Mouse (Mus musculus): ENCODE measurements around the gene Mfsd6.

The Mfsd6 gene

DNA sequence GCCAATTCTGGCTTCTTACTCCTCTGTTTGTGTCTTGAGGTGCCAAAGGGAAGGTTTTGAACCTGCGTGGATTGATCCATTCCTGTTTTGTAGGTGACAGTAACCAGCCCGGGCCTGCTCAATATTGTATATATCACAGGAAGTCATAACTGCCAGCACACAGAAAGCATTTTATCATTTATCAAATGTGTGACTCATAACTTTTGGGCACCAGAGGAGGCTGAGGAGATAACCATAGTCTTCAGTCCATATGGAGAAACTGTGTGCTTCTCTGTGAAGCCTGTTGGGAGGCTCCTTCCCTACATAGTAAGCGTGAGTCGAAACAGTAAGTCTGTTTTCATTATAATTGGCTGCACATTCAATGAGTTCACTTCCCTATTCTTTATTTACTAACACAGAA, 86.5 kb downstream of the Mfsd6 start:
- in situ Hi-C loops (cut with MboI, MseI) = loop anchor here (10.0 kb wide), 2 partner anchors 214 to 314 kb away; no protein-coding TSS in a partner anchor

DNA sequence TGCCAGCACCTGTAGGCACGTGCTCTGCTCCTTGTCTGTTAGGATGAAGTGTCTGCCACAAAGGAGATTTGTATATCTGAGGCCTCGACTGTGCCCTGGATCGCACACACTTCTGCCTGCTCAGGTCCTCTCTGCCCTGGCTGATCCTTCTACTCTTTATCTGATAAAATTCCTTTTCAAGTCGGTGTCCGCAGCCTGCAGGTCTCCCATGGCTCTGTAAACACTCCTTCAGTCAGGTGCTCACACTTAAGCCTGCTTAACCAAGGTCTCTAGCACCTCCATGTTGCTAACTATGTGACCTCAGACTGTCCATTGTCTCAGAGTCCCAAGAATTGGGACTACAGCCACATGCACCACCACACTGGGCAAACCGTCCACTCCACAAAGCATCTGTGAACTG, 87.0 kb downstream of the Mfsd6 start:
- in situ Hi-C loops (cut with MboI, MseI) = loop anchor here (10.0 kb wide), 2 partner anchors 215 to 315 kb away; no protein-coding TSS in a partner anchor

DNA sequence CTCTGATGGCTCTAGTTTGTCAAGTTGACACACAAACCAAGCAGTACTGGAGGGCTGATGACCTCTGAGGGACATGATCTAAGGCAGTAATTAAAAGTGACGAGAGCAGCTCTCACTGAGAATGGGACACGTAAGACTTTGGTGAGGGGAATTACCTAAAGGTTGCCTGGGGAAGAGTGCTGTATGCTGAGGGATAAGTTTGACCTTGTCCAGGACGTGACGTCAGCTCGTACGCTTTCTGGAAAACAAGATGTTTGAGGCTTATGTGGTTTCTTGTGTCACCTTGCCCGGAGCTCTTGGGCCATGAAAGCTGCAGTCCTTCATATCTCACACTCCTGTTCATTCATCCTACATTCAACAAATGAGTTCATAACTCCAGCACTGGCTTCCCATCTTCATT, 88.2 kb downstream of the Mfsd6 start:
- in situ Hi-C loops (cut with MboI, MseI) = loop anchor here (10.0 kb wide), 1 partner anchor 144 kb away; no protein-coding TSS in a partner anchor

DNA sequence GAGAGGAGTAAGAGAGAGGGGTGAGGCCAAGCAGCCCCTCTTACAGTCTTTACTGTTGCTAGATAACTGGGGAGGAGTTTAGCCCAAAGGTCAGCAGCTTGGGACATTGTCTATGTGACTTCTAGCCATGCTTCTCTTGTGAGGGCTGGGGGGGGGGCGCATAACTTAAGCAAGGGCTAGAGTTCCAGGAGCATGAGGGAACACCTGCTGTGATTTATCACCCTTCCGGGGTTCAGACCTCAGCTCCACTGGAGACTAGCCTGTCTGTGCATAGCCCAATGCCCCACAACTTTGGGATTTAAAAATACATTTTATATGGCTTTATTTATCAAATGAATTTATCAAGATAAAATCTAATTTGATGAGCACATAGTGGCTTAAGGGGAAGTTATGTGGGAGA, 89.2 kb downstream of the Mfsd6 start:
- in situ Hi-C loops (cut with MboI, MseI) = loop anchor here (10.0 kb wide), 1 partner anchor 143 kb away; no protein-coding TSS in a partner anchor

DNA sequence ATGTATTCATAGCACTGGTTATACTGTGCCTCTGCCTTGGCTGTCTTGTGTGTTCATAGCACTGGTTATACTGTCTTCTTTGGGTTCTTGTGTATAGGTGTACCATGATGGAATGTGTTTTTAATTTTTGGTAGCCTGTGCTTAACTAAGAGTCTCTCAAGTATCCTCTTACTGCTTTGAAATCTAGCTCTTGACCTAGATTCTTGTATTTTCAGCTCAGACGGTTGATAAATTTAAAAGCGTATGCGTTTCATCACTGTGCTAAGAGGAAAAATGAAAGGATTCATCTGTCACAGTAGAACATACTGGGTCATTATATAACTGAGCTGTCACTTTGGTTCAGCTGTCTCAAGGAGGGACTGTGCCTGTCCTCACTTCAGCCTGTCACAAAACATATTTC, 91.3 kb downstream of the Mfsd6 start:
- in situ Hi-C loops (cut with MboI, MseI) = loop anchor here (10.0 kb wide), 1 partner anchor 141 kb away; no protein-coding TSS in a partner anchor

DNA sequence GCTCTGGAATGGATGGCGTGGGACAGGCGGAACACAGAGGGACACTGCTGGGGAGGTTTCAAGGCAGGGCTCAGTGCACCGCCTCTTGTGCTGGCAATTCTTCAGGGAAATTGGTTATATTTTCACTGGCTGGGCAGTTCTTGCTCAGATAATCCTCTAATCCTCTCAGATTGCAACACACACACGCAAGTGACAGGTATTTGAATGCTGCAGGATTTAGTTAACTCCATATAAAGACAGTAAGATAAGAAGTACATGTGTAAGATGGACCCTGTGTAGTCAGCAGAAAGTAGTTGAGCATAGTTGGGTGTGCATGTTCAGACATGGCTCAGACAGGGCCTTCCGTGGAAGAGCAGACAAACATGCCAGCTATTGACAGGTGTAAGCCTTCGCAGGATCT, 93.0 kb downstream of the Mfsd6 start:
- in situ Hi-C loops (cut with MboI, MseI) = loop anchor here (10.0 kb wide), 1 partner anchor 139 kb away; no protein-coding TSS in a partner anchor

DNA sequence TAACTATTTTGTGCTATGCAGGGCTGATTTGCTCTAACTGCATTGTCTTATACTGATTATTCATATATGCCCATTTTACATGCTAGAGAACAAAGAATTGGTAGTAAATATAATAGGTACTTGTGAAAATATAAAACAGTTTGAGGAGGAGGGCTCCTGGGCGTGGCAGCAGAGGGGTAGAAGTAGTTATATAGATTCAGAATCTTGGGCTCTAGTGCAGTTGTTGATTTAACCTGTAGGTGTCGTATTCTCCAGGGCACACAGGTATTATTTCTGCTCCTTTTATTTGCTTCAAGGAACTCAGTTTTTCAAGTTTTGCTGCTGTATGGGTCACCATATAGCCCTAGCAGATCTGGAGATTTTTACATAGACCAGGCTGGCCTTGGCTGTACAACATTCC, 95.7 kb downstream of the Mfsd6 start:
- in situ Hi-C loops (cut with MboI, MseI) = loop anchor here (10.0 kb wide), 1 partner anchor 137 kb away; no protein-coding TSS in a partner anchor

DNA sequence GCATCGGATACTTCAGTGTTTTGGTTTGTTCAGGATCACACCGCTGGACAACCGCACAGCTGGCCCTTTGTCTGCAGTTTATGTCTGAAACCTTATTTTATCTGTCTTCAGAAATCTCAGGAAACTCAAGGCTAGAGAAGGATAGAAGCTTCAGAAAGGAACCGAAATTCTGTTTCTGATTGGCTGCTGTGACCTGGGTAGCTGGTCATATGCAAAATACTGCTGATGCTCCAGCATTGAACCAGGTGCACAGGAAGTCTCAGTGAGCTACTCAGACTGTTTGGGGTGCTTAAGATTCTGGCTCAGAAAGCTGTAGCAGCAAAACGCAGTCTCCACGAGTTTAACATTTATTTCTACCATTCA, 96.3 kb downstream of the Mfsd6 start:
- in situ Hi-C loops (cut with MboI, MseI) = loop anchor here (10.0 kb wide), 1 partner anchor 136 kb away; no protein-coding TSS in a partner anchor

DNA sequence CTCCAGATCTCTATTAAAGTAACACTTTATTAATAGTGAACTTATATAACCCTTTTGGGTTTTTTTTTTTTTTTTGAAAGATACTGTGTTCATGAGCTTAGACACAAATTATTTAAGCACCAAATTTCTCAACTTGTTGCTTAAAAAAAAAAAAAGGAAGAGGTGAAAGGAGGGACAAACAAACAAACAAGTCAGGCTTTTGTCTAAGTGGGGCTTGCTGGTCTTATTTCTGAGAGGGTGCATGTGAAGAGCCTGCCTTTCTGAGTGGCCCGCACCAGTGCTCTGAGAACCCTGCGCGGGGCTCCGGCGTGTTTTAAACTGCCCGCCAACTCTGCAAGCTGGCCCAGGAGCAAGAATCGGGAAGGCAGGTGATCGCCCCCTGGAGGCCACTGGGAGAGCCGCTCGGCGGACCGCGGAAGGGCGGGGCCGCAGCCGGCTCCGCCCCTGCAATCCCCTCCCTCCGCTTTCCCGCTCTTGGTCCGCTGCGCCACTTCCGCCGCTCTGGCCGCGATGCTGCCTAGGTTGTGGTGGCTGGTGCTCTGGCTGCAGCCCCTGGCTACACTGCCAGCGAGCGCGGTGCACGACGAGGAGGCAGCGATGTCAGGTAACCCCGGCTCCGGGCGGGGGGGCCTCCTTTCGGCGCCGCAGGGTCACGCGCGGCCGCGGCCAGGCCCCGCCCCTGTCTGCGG, 96.9 kb downstream of the Mfsd6 start, which contains the start of gene Nemp2:
TSS of gene Nemp2 (plus strand) at position 456 of the 689 bp plus-strand sequence.
- in situ Hi-C loops (cut with MboI, MseI) = loop anchor here (10.0 kb wide), 1 partner anchor 136 kb away; no protein-coding TSS in a partner anchor

DNA sequence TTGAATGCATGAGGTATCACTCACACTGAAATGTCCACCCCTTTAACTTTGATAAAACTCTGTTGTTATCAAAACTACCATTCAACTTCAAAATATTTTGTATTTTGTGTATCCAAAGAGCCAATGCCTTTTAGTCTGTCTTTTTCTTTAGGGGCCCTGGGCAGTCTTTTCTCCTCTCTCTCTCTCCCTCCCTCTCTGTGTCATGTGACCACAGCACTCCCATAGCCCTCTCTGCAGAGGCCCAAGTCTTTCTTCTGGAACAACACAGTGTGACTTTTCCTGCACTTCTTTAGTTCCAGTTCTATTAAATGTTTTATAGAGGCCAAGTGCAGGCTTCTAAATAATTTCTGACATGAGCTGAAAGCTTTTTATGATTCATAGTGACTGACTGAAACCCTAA, 106.8 kb downstream of the Mfsd6 start:
- in situ Hi-C loops (cut with MboI, MseI) = loop anchor here (25.0 kb wide), 1 partner anchor 1133 kb away; the partner anchor contains the start of gene Nabp1

DNA sequence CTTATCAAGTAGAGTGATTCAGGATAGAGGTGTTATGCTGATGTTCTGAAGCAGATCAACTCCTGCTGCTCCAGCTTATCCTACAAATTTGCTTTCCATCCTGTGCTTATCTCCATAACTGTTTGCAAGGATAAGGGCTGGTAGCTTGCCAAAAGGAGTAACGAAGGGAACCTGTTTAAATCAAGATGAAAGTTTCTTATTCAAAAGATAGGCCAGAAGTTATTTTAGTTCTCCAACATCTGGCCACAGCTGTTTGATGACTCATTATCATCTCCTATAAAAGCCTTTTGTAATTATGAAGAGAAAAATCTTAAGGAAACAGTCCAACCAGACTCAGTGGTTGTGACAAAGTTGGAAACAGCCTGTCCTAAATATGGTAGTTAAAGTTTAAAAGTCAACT, 109.0 kb downstream of the Mfsd6 start:
- in situ Hi-C loops (cut with MboI, MseI) = loop anchor here (25.0 kb wide), 1 partner anchor 1131 kb away; the partner anchor contains the start of gene Nabp1

DNA sequence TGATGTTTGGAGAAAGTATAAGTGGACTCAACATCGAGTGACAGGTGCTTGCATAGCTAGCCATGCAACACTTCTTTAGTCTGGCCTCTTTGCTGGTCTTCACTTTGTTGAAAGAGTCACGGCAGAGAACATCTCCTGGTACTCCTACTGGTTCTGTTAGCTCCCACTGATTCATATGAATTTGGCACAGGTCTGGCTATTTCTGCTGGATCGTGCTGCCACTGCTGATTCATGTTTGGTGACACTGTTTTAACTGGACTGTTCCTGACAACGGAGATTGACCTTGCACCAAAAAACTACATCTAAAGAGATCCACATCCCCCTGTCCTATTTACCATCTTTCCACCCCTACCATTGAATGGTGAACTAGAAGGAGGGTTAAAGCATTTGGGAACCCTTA, 118.8 kb downstream of the Mfsd6 start:
- in situ Hi-C loops (cut with MboI, MseI) = loop anchor here (25.0 kb wide), 1 partner anchor 1121 kb away; the partner anchor contains the start of gene Nabp1

DNA sequence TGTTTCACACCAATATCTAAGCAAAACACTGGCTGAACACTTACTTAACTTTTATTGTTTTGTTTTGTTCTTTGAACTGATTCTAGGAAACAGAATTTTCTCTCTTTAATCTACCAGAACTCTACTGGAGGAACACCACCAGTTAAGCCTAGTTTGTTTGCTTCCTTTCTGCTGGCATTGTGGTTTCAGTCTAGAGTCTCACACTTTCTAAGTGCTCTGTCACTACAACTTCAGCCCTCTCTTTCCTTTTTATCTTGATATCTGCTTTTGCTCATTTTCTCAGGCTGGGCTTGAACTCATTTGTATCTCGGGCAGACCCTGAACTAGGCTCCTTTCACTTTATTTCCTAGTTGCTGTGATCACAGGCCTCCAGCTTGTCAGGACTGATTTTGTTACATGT, 119.6 kb downstream of the Mfsd6 start:
- in situ Hi-C loops (cut with MboI, MseI) = loop anchor here (25.0 kb wide), 1 partner anchor 1120 kb away; the partner anchor contains the start of gene Nabp1

Data from T-helper 2 cell (primary cell).